Mouse (Mus musculus) kidney, postnatal 0 days (tissue): ENCODE measurements at regions not wholly inside any gene's neighbourhood (a gene's known extent, or its start where the extent isn't known, plus 50 kb on each side); places are given as distances from the start of the nearest gene placed in this dataset.
"Not testable (repeated sequence)": the region's sequence is repeated elsewhere in the genome, so short reads cannot be mapped to it uniquely, and the experiment has no call there.

Experiments
- ATAC-seq: fragments of 200-750 bp; cut with Nextera tagmentation; replicated peaks from 2 replicates; pipeline ENCODE4 v1.8.0; 2017; ENCODE audit warnings: low read depth, moderate number of reproducible peaks, moderate TSS enrichment, moderate library complexity; ENCODE audit not compliant: low FRiP score
- DNase-seq: peaks from one replicate; pipeline ENCODE4 v3.0.0-alpha.2; 2016; ENCODE audit warnings: low spot score
- H3K27ac ChIP-seq: fragments of 300-500 bp; sonication (generic); 2 replicates; pipeline ENCODE4 v1.5.1; 2014; ENCODE audit warnings: mild to moderate bottlenecking
- H3K27me3 ChIP-seq: fragments of 300-500 bp; sonication (generic); 2 replicates; pipeline ENCODE4 v1.6.1; 2014; ENCODE audit warnings: low read length, mixed read lengths; ENCODE audit not compliant: insufficient read depth
- H3K36me3 ChIP-seq: fragments of 300-500 bp; sonication (generic); 2 replicates; pipeline ENCODE4 v1.6.1; 2014; ENCODE audit warnings: low read length, mixed read lengths; ENCODE audit not compliant: insufficient read depth
- H3K4me1 ChIP-seq: fragments of 300-500 bp; sonication (generic); replicated peaks from 2 replicates; pipeline ENCODE4 v1.6.1; 2014; ENCODE audit warnings: antibody characterized with exemption, low read length, mixed read lengths; ENCODE audit not compliant: insufficient read depth
- H3K4me2 ChIP-seq: fragments of 300-500 bp; sonication (generic); 2 replicates; pipeline ENCODE4 v1.6.1; 2014; ENCODE audit warnings: mild to moderate bottlenecking, low read length, moderate library complexity, mixed read lengths
- H3K4me3 ChIP-seq: fragments of 300-500 bp; sonication (generic); replicated peaks from 2 replicates; pipeline ENCODE4 v1.5.1; 2014; ENCODE audit warnings: low read depth, low read length
- H3K9ac ChIP-seq: fragments of 300-500 bp; sonication (generic); 2 replicates; pipeline ENCODE4 v1.6.1; 2014; ENCODE audit warnings: low read depth, low read length
- H3K9me3 ChIP-seq: fragments of 300-500 bp; sonication (generic); replicated peaks from 2 replicates; pipeline ENCODE4 v1.6.1; 2016; ENCODE audit warnings: low read length, inconsistent platforms, mixed read lengths
- CTCF ChIP-seq: IDR thresholded peaks from 2 replicates; pipeline ENCODE4 v1.5.1; 2016; ENCODE audit warnings: antibody characterized with exemption, low read depth, mild to moderate bottlenecking, moderate library complexity
- WGBS: fragments of 180-500 bp; shearing (Covaris S2); extraction: QIAGEN DNeasy Blood & Tissue Kit; methylation state at CpG from one replicate; pipeline ENCODE4 v1.1.7; 2014; 5-methylcytosine and 5-hydroxymethylcytosine counted together

DNA sequence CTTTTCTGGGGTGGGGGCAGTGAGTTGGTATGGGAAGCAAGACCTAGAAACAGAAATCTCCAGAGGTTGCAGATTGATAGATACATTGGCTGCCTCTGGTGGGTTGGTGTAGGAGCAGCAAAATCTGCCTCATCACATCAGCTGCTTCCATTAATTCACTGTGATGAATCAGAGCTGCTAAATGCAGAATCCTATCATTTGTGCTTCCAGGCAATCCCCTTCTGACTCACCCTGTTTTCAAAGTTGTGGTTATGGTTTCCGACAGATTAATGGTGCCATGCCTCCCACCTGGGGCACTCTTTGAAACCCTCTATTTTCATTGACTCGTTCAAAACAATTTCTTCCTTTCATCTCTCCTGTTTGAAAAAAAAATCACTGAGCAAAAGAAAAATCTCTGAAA lies 507.2 kb upstream of the Chrm3 start:
- H3K4me3 ChIP-seq = no peak overlapping the region
- ATAC-seq = no peak
- no peak overlapping the region for H3K4me2 ChIP-seq
- H3K27me3 ChIP-seq = no peaks in the 10 kb centered on the region
- no peaks in the 10 kb centered on the region for H3K36me3 ChIP-seq
- H3K9ac ChIP-seq = no peak overlapping the region
- no peak for DNase-seq
- no peak overlapping the region for H3K27ac ChIP-seq
- WGBS = 43% methylated on average over 2 of the region's 2 CpGs
- TF ChIP-seq CTCF = no peak
- no peaks in the 10 kb centered on the region for H3K9me3 ChIP-seq
- H3K4me1 ChIP-seq = no peaks in the 10 kb centered on the region

GRCm38 (mm10) chr13:10855947-10856561 lies 495.4 kb upstream of the Chrm3 start:
- H3K4me3 ChIP-seq, H3K4me2 ChIP-seq, H3K9ac ChIP-seq, ATAC-seq, H3K9me3 ChIP-seq, H3K36me3 ChIP-seq, H3K27me3 ChIP-seq, H3K27ac ChIP-seq, H3K4me1 ChIP-seq, DNase-seq: not testable (repeated sequence)
- 90% methylated on average over 9 of the region's 9 CpGs for WGBS

DNA sequence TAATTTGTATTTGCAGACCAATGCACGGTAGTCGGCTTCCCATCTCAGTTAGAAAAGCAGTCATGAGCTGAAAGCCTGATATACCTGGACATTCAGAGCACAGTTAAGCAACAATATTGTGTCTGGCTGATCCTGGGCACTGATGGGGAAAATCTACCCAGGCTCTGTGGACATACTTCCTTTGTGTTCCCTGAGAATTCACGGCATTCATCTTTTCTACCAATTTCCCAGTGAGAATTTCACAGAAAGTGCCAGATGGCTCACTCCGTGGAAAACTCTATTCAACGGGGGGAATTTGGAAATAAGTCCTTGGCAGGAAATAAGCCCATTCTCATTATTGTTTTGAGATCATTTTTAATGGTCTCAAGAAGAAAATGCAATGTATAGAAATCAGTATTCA lies 484.6 kb upstream of the Chrm3 start:
- DNase-seq (no peak), ATAC-seq (no peak)
- Histone ChIP-seq H3K27me3 (no peaks in the 10 kb centered on the region), H3K27ac (no peak overlapping the region), H3K4me3 (no peak overlapping the region), H3K9ac (no peak overlapping the region), H3K4me1 (no peaks in the 10 kb centered on the region), H3K9me3 (no peaks in the 10 kb centered on the region), H3K4me2 (no peak overlapping the region), H3K36me3 (no peaks in the 10 kb centered on the region)
- 85% methylated on average over 5 of the region's 5 CpGs for WGBS
- no peak for TF ChIP-seq CTCF

- Histone ChIP-seq H3K4me1 (no peaks in the 10 kb centered on the region), H3K4me3 (no peak overlapping the region), H3K9ac (no peak overlapping the region), H3K36me3 (no peaks in the 10 kb centered on the region), H3K27ac (no peak overlapping the region), H3K4me2 (no peak overlapping the region), H3K9me3 (no peaks in the 10 kb centered on the region), H3K27me3 (no peaks in the 10 kb centered on the region)
- no peak for ATAC-seq
- DNase-seq = no peak
- TF ChIP-seq CTCF = no peak
- 78% methylated on average over 3 of the region's 3 CpGs for WGBS
Observed at GRCm38 (mm10) chr13:10799351-10799913, 438.8 kb upstream of the Chrm3 start.
